Mouse (Mus musculus) kidney, adult 2 months (tissue): ENCODE measurements around the gene Tdg. TPM values are rescaled to one million over a fixed set of nuclear protein-coding genes. Genes with fewer than 3 reads are reported as not detected.

Experiments used
- DNase-seq: peaks from one replicate; pipeline ENCODE4 v3.0.0; 2021
- H3K27ac ChIP-seq: fragments of 200-500 bp; 2 replicates; pipeline ENCODE4 v1.5.1; 2012; ENCODE audit warnings: low read depth, low read length, control low read depth, inconsistent platforms; ENCODE audit not compliant: insufficient read depth
- H3K27me3 ChIP-seq: fragments of 200-500 bp; replicated peaks from 2 replicates; pipeline ENCODE4 v1.6.1; 2012; ENCODE audit warnings: mild to moderate bottlenecking, moderate library complexity, low read length, inconsistent platforms; ENCODE audit not compliant: control insufficient read depth, insufficient read depth
- H3K36me3 ChIP-seq: fragments of 200-500 bp; 2 replicates; pipeline ENCODE4 v1.6.1; 2012; ENCODE audit warnings: mild to moderate bottlenecking, moderate library complexity, low read length, inconsistent platforms; ENCODE audit not compliant: control insufficient read depth, insufficient read depth
- H3K4me1 ChIP-seq: fragments of 200-500 bp; 2 replicates; pipeline ENCODE4 v1.6.1; 2011; ENCODE audit warnings: low read length; ENCODE audit not compliant: control insufficient read depth, insufficient read depth
- H3K4me3 ChIP-seq: fragments of 200-500 bp; 2 replicates; pipeline ENCODE4 v1.5.1; 2011; ENCODE audit warnings: mild to moderate bottlenecking, low read depth, low read length, control low read depth; ENCODE audit not compliant: insufficient read depth
- CTCF ChIP-seq: fragments of 200-500 bp; conservative IDR thresholded peaks from 2 replicates; pipeline ENCODE4 v1.5.1; 2011; ENCODE audit warnings: low read depth, mild to moderate bottlenecking, control low read depth, low read length, moderate library complexity, mixed read lengths; ENCODE audit not compliant: insufficient read depth, insufficient read length
- POLR2A ChIP-seq: fragments of 200-500 bp; IDR thresholded peaks from one replicate; pipeline ENCODE4 v1.6.1; 2011; ENCODE audit warnings: low read depth, low read length, control low read depth
- WGBS: fragments of 180-500 bp; shearing (Covaris S2); methylation state at CpG from one replicate; pipeline ENCODE4 v1.1.7; 2018; 5-methylcytosine and 5-hydroxymethylcytosine counted together
- polyA plus RNA-seq: library from polyadenylated mRNA; depleted of rRNA; stranded (reverse); fragments of >200 nt; gene quantifications from 2 replicates; pipeline ENCODE4 v1.2.3, GENCODE M21; 2012

Tdg gene
- polyA plus RNA-seq, 1 experiment = 17.6 TPM

DNA sequence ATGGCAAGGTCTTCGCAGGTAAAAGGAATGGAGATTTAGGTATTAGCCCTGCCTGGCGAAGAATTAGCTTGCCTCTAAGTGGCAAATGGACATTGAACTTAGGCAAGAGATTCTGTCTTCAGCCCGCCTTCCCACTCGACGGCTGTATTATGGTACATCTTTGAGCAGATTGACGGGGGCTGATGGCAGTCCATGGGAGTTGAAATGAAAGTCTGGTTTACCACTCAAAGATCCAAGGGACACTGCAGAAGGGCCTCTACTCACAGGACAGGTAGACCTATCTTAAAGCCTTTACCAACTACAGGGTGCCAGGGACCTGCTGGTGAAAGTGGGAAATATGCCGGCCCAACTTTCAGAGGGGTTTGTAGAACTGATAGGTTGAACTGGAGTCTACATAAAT lies 869 bp downstream of the Tdg start:
- TF ChIP-seq POLR2A (no peak), CTCF (no peak)
- Histone ChIP-seq H3K4me3 (peak overlapping the region; percentile 93), H3K27ac (no peak overlapping the region), H3K4me1 (peaks cover 7% of the 10 kb centered on the region; the same call in 1 of the 2 replicates), H3K27me3 (no peaks in the 10 kb centered on the region), H3K36me3 (no peaks in the 10 kb centered on the region)
- no peak for DNase-seq
- 11% methylated on average over 7 of the region's 7 CpGs for WGBS

DNA sequence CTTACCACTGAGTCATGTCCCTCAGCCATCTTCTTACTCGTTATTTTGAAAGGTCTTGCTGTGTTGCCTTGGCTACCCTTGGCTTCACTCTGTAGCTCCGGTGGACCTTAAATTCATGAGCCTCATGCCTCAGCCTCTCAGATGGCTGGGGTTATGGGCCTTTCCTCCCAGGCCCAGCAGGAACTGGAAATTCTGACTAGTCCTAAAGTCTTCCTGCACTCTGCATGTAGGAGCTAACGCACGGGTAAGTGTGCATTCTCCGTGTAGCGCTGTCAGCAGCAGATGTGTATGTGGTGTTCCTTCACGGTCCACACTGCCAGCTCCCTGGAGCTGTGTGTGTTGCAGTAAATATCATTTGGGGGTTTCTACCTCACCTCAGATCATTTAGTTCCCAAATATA lies 1.5 kb downstream of the Tdg start:
- 68% methylated on average over 7 of the region's 7 CpGs for WGBS
- Histone ChIP-seq H3K4me3 (no peak overlapping the region), H3K36me3 (no peaks in the 10 kb centered on the region), H3K27ac (no peak overlapping the region), H3K27me3 (no peaks in the 10 kb centered on the region), H3K4me1 (peaks cover 7% of the 10 kb centered on the region; the same call in 1 of the 2 replicates)
- DNase-seq = no peak
- TF ChIP-seq POLR2A = no peak
- TF ChIP-seq CTCF = no peak

DNA sequence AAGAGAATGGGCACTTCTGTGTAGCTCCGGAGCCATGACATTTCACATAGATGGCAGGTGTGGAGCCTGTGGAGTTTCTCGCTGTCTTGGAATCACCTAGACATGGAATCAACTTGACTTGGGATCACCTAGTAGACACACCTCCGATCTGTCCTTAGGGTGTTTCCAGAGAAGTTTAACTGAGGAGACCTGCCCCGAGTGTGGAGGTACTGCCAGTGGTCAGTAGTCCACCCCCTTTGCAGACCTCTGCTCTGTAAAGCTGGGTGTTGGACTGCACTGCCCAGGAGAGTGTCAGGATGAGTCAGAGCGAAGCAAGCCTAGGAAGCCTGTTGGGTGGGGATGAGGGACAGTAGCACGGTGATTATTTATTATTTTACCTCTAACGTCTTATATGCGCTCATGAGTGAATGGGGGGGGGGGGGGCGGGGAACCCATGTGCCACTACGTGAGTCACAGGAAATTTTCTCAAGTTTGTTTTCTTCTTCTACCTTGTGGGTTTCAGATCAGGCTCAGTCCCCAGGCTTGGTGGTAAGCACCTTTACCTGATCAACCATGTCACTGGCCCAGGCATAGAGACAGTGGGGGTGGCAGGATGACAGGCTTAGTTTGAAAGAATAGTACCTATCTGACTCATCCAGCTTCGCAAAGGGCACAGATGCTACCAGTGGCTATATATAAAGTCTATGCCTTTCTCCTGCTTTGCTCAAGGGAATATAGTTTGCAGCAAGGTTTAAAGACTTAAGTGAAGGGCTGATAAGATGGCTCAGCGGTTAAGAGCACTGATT lies 3.1 kb downstream of the Tdg start:
- no peaks in the 10 kb centered on the region for H3K27me3 ChIP-seq
- TF ChIP-seq CTCF (no peak), POLR2A (no peak)
- no peaks in the 10 kb centered on the region for H3K36me3 ChIP-seq
- no peak overlapping the region for H3K4me3 ChIP-seq
- no peak overlapping the region for H3K27ac ChIP-seq
- H3K4me1 ChIP-seq = peaks cover 7% of the 10 kb centered on the region; the same call in 1 of the 2 replicates
- 95% methylated on average over 12 of the region's 12 CpGs for WGBS
- DNase-seq = no peak

DNA sequence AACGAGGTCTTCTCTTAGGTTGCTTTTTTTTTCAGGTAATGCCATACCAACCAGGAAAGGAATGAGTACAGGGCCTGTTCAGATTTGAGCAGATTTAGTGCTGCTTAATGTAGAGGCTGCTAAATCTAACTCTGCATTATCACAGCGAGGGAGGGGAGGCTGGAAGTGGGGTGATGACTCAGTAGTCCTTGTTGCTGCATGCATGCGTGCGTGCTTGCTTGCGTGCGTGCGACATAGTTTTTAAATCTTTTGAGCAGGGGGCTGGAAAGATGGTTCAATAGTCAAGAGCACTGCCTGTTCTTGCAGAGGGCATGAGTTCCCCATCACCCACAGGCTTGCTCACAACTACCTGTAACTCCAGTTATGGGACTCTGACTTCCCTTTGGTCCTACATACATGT lies 4.7 kb downstream of the Tdg start:
- no peak for DNase-seq
- Histone ChIP-seq H3K36me3 (no peaks in the 10 kb centered on the region; the same call in 1 of the 2 replicates), H3K4me3 (no peak overlapping the region), H3K27me3 (no peaks in the 10 kb centered on the region), H3K27ac (no peak overlapping the region), H3K4me1 (peaks cover 7% of the 10 kb centered on the region; the same call in 1 of the 2 replicates)
- TF ChIP-seq POLR2A = no peak
- WGBS = 95% methylated on average over 7 of the region's 7 CpGs

DNA sequence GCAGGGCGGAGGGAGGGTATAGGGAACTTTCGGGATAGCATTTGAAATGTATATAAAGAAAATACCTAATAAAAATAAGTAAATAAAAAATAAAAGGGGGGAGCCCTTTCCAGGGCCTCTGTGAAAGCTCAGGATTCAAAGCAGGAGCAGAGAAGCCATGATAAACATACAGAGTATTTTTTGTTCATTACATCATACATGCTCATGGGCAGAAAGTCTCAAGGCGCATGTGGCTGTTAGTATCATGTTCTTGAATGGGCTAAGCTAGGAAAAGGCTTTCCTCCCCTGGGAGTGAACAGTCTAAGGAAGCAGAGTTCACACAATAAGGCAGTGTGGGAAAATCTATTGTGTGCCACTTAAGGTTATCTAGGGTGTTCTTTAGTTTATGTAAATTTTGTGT lies 6.7 kb downstream of the Tdg start:
- Histone ChIP-seq H3K27ac (no peak overlapping the region), H3K4me3 (no peak overlapping the region), H3K27me3 (no peaks in the 10 kb centered on the region), H3K4me1 (0 out of 2 replicates have a peak, but pooled peaks cover under 1% of the 10 kb centered on the region), H3K36me3 (peaks cover 1% of the 10 kb centered on the region; the same call in 1 of the 2 replicates)
- TF ChIP-seq CTCF (no peak), POLR2A (no peak)
- 90% methylated on average over 3 of the region's 3 CpGs for WGBS
- no peak for DNase-seq

DNA sequence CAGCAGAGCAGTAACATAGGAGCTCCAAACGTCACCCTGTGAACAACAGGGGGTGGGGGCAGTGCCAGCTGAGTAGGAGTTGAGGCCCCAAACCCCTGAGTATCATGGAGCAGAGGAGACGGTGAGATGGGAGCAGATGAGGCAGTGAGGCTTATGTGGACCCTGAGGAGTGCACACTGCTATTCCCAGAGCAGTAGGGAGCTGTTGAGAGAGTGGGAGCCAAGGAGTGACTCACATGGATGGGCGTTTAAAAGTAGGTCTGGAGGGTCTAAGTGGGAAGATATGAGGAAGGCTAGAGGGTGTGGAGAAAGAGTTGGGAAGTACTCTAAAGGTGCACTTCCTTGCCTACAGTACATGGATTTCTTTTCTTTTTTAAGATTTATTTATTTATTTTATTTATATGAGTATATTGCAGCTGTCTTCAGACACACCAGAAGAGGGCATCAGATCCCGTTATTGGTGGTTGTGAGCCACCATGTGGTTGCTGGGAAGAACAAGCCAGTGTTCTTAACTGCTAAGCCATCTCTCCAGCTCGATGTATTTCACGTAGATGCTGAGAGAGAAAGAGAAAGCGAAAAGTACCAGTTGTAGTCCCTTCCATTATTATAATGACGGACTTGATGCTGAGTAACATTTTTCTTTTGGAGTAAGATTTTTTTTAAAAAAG lies 9.5 kb downstream of the Tdg start:
- DNase-seq = no peak
- H3K27me3 ChIP-seq = no peaks in the 10 kb centered on the region
- H3K27ac ChIP-seq = no peak overlapping the region
- H3K4me3 ChIP-seq = no peak overlapping the region
- no peaks in the 10 kb centered on the region for H3K4me1 ChIP-seq
- no peak for TF ChIP-seq CTCF
- peaks cover 2% of the 10 kb centered on the region for H3K36me3 ChIP-seq
- 92% methylated on average over 8 of the region's 8 CpGs for WGBS

DNA sequence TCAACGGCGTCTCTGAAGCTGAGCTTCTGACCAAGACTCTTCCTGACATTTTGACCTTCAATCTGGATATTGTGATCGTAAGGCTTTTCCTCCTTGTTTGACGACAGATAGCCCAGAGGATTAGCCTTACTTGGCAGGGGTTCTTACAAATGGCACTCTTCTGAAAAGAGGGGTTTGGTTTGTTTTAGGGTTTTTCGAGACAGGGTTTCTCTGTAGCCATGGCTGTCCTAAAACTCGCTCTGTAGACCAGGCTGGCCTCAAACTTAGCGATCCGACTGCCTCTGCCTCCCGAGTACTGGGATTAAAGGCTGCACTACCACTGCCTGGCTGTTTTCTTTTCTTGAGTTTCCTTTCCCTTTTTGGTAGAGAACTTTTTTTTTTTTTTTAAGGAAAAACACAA lies 11.9 kb downstream of the Tdg start:
- 92% methylated on average over 9 of the region's 9 CpGs for WGBS
- TF ChIP-seq CTCF = no peak
- no peak for TF ChIP-seq POLR2A
- Histone ChIP-seq H3K27ac (no peak overlapping the region), H3K27me3 (no peaks in the 10 kb centered on the region), H3K4me3 (no peak overlapping the region), H3K36me3 (peaks cover 3% of the 10 kb centered on the region), H3K4me1 (no peaks in the 10 kb centered on the region)
- DNase-seq = no peak
